Mouse (Mus musculus) liver, postnatal 0 days (tissue): ENCODE measurements around the gene Bhlha9.

Experiments used
- CTCF ChIP-seq: sonication (generic); IDR thresholded peaks from 2 replicates; pipeline ENCODE4 v1.5.1; 2016; ENCODE audit warnings: antibody characterized with exemption, low read depth
- EP300 ChIP-seq: IDR thresholded peaks from 2 replicates; pipeline ENCODE4 v1.6.1; 2016; ENCODE audit warnings: antibody characterized with exemption, low read depth, mild to moderate bottlenecking

GRCm38 (mm10) chr11:76655106-76655505 is 17.2 kb upstream of the Bhlha9 start:
- TF ChIP-seq CTCF = peak; percentile 64
- no peak for TF ChIP-seq EP300
